Mouse (Mus musculus): Measurements from ENCODE around the gene E2f1.

Gene E2f1

GRCm38 (mm10) chr2:154516944-154517343 lies 52.7 kb downstream of the E2f1 start:
- in situ Hi-C loops (cut with MboI; ENCODE audit: unreplicated experiment in 2 of 2), result no loop called here

GRCm38 (mm10) chr2:154510141-154510540 lies 59.6 kb downstream of the E2f1 start:
- in situ Hi-C loops (cut with MboI; ENCODE audit: unreplicated experiment in 2 of 2), result no loop called here
